Mouse (Mus musculus): ENCODE measurements at regions not wholly inside any gene's neighbourhood (a gene's known extent, or its start where the extent isn't known, plus 50 kb on each side); places are given as distances from the start of the nearest gene placed in this dataset.

DNA sequence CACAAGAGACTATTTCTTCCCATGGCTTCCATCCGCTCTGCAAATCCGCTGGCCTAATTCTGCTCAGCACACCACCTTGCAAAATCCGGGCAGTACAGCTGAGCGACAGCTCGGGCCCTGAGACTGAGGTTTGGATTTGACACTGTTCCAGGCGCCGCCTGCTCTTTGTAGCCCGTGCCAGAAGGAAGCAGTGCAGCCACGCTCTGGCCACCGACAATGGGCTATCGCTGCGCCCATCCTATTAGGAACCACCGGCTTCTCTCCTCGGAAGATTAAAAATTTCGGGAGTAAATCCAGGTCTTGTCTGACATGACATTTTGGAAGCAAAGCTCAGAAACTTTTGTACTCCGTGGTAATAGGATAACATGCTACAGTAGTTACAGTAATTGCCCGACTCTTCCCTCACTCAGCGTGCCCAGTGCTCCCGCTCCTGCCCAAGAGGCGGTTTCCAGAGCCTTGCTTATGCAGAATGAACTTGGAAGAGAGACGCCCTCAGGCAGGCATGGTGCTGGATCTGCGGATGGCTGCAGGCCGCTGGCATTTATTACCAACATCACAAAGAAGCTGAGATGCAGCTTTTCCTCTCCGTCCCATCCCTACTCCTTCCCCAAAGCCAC lies 476.1 kb upstream of the Zdhhc25 start:
- Histone ChIP-seq H3K36me3 (no peaks in the 10 kb centered on the region), H3K4me2 (no peak overlapping the region), H3K27ac (no peak overlapping the region), H3K9me3 (no peaks in the 10 kb centered on the region), H3K27me3 (no peaks in the 10 kb centered on the region), H3K4me3 (no peak overlapping the region), H3K9ac (no peak overlapping the region), H3K4me1 (no peaks in the 10 kb centered on the region)
- ATAC-seq (ENCODE audit: insufficient number of reproducible peaks, low FRiP score, low TSS enrichment, low read depth), result no peak
- WGBS, result 83% methylated on average over 24 of the region's 24 CpGs

DNA sequence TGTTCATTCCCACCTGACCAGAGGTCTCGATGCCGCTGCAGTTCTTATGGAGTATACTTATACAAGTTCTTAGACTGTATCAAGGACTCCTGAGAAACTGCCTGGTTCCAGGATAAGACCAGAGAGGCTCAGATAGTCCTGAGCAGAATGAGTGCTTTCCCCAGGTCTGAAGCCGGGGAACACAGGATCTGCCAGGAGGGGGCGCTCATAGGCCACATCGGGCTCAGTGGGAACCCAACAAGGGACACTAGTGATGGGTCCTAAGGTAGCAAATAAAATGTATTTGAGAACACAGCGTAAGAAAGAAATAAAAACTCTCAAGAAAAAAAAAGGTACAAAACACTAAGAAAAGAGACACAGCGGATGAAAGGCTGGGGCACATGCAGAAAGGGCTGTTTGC lies 454.0 kb upstream of the Zdhhc25 start:
- Histone ChIP-seq H3K27ac (no peak overlapping the region), H3K27me3 (no peaks in the 10 kb centered on the region), H3K4me2 (no peak overlapping the region), H3K4me3 (no peak overlapping the region), H3K36me3 (no peaks in the 10 kb centered on the region), H3K4me1 (no peaks in the 10 kb centered on the region), H3K9me3 (no peaks in the 10 kb centered on the region), H3K9ac (no peak overlapping the region)
- ATAC-seq (ENCODE audit: insufficient number of reproducible peaks, low FRiP score, low TSS enrichment, low read depth), result no peak
- WGBS, result 42% methylated on average over 7 of the region's 7 CpGs

DNA sequence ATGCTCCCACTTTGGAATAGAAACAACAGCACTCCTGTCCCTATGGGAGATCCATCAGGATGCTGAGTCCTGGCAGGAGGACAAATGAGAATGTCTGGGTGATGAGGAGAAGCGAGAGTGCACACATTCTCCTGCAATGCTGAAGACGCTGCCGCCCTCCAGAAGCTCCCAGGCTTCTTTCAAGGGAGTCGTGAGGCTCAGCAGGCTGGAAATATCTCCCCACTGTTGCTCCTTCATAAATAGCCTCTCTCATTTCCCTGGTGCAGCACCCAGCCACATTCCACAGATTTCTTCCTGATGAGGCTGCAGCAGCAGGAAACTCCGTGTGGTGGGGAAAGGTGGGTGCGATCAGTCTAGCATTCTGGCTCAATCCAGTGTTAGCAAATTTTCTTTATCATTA lies 448.9 kb upstream of the Zdhhc25 start:
- no peak for ATAC-seq (ENCODE audit: insufficient number of reproducible peaks, low FRiP score, low TSS enrichment, low read depth)
- H3K4me2 ChIP-seq, result no peak overlapping the region
- no peaks in the 10 kb centered on the region for H3K4me1 ChIP-seq
- H3K4me3 ChIP-seq, result no peak overlapping the region
- no peaks in the 10 kb centered on the region for H3K27me3 ChIP-seq
- 63% methylated on average over 6 of the region's 6 CpGs for whole genome bisulfite sequencing
- H3K9me3 ChIP-seq, result no peaks in the 10 kb centered on the region
- no peaks in the 10 kb centered on the region for H3K36me3 ChIP-seq
- H3K9ac ChIP-seq, result no peak overlapping the region
- no peak overlapping the region for H3K27ac ChIP-seq

GRCm38 (mm10) chr15:88159618-88160170 lies 440.4 kb upstream of the Zdhhc25 start:
- Histone ChIP-seq H3K27ac (no peak overlapping the region), H3K9ac (no peak overlapping the region), H3K4me2 (no peak overlapping the region), H3K36me3 (no peaks in the 10 kb centered on the region), H3K4me1 (no peaks in the 10 kb centered on the region), H3K27me3 (no peaks in the 10 kb centered on the region), H3K4me3 (no peak overlapping the region), H3K9me3 (no peaks in the 10 kb centered on the region)
- no peak for ATAC-seq (ENCODE audit: insufficient number of reproducible peaks, low FRiP score, low TSS enrichment, low read depth)
- WGBS, result 76% methylated on average over 2 of the region's 2 CpGs

DNA sequence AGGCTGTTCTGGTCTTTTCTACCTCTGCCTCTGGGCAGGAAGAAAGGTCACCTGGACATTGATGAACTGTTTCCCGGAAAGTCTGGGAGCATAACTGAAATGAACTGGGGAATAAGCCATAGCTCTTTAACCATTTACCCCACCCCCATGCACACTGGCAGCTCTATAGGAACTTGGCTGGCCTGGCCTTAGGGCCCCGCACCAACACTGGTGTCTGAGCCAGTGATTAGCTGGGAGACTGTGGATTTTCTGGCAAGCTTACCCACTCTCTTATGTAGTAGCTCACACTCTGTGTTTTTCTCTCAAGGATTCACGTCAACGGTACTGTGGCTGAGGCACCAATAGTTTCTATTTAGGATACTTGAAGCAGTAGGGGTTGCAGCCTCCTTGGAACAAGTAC lies 439.8 kb upstream of the Zdhhc25 start:
- Histone ChIP-seq H3K36me3 (no peaks in the 10 kb centered on the region), H3K4me1 (no peaks in the 10 kb centered on the region), H3K9ac (no peak overlapping the region), H3K4me2 (no peak overlapping the region), H3K9me3 (no peaks in the 10 kb centered on the region), H3K4me3 (no peak overlapping the region), H3K27me3 (no peaks in the 10 kb centered on the region), H3K27ac (no peak overlapping the region)
- no peak for ATAC-seq (ENCODE audit: insufficient number of reproducible peaks, low FRiP score, low TSS enrichment, low read depth)
- WGBS, result 80% methylated on average over 4 of the region's 4 CpGs

DNA sequence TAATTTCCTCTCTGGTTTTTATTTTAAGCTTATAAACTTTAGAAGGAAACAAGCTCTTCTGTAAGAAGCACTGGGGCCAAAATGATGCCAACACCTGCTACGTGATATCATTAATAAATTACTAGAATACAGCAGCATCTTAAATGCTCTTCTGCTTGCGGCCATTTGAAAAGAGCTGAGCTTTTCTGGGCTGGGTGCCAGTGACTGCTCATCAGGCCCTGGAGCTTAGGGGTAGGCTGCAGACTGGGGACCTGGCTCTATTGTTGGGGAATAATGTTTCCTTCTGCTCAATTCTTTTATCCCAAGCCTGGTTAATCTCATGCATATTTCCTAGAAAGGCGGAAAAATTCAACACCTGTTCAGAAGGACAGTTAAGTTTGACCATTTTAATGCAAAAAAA lies 436.7 kb upstream of the Zdhhc25 start:
- no peaks in the 10 kb centered on the region for H3K27me3 ChIP-seq

GRCm38 (mm10) chr15:88174326-88174725 lies 425.8 kb upstream of the Zdhhc25 start:
- Histone ChIP-seq H3K27ac (no peak overlapping the region), H3K4me3 (no peak overlapping the region), H3K9me3 (no peaks in the 10 kb centered on the region), H3K27me3 (no peaks in the 10 kb centered on the region), H3K36me3 (no peaks in the 10 kb centered on the region), H3K4me1 (no peaks in the 10 kb centered on the region), H3K4me2 (no peak overlapping the region), H3K9ac (no peak overlapping the region)
- WGBS, result 29% methylated on average over 3 of the region's 3 CpGs
- ATAC-seq (ENCODE audit: insufficient number of reproducible peaks, low FRiP score, low TSS enrichment, low read depth), result no peak

More for the DNA sequence above, 436.7 kb upstream of the Zdhhc25 start:
- ATAC-seq (ENCODE audit: insufficient number of reproducible peaks, low FRiP score, low TSS enrichment, low read depth), result no peak
- no peak overlapping the region for H3K4me3 ChIP-seq
- no peaks in the 10 kb centered on the region for H3K9me3 ChIP-seq
- H3K9ac ChIP-seq, result no peak overlapping the region
- no peak overlapping the region for H3K27ac ChIP-seq
- no peak overlapping the region for H3K4me2 ChIP-seq
- no peaks in the 10 kb centered on the region for H3K36me3 ChIP-seq
- 75% methylated on average over 3 of the region's 3 CpGs for WGBS
- no peaks in the 10 kb centered on the region for H3K4me1 ChIP-seq

DNA sequence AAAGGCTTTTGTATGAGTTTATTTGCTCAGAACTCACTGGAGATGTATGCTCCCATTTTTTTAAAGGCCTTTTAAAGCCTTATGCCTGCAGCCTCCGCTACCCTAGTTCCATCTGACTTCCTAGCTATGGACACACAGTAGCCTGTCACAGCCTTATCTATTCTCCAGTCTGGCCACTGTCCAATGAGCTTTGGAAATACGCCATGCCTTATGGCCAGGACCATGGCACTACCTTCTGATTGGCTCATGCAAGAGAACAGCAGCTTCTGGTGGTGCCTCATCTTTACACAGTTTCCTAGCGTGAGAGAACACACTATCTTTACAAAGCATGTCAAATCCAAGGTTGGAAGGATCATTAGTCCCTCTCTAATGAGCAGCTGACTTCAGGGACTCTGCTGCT lies 424.1 kb upstream of the Zdhhc25 start:
- no peak overlapping the region for H3K27ac ChIP-seq
- H3K4me1 ChIP-seq, result no peaks in the 10 kb centered on the region
- WGBS, result 70% methylated on average over 3 of the region's 3 CpGs
- no peak overlapping the region for H3K4me2 ChIP-seq
- H3K36me3 ChIP-seq, result no peaks in the 10 kb centered on the region
- no peaks in the 10 kb centered on the region for H3K27me3 ChIP-seq
- no peak for ATAC-seq (ENCODE audit: insufficient number of reproducible peaks, low FRiP score, low TSS enrichment, low read depth)
- no peak overlapping the region for H3K9ac ChIP-seq
- H3K4me3 ChIP-seq, result no peak overlapping the region
- H3K9me3 ChIP-seq, result no peaks in the 10 kb centered on the region

- Histone ChIP-seq H3K4me3 (no peak overlapping the region), H3K9ac (no peak overlapping the region), H3K36me3 (no peaks in the 10 kb centered on the region), H3K4me1 (no peaks in the 10 kb centered on the region), H3K27ac (no peak overlapping the region), H3K9me3 (no peaks in the 10 kb centered on the region), H3K27me3 (no peaks in the 10 kb centered on the region), H3K4me2 (no peak overlapping the region)
- WGBS, result 81% methylated on average over 2 of the region's 2 CpGs
- no peak for ATAC-seq (ENCODE audit: insufficient number of reproducible peaks, low FRiP score, low TSS enrichment, low read depth)
Observed at GRCm38 (mm10) chr15:88196539-88196938, 403.6 kb upstream of the Zdhhc25 start.

GRCm38 (mm10) chr15:88202736-88203135 lies 397.4 kb upstream of the Zdhhc25 start:
- Histone ChIP-seq H3K9ac (no peak overlapping the region), H3K4me2 (no peak overlapping the region), H3K27me3 (no peaks in the 10 kb centered on the region), H3K4me3 (no peak overlapping the region), H3K9me3 (no peaks in the 10 kb centered on the region), H3K27ac (no peak overlapping the region), H3K4me1 (no peaks in the 10 kb centered on the region), H3K36me3 (no peaks in the 10 kb centered on the region)
- 62% methylated on average over 3 of the region's 3 CpGs for WGBS
- ATAC-seq (ENCODE audit: insufficient number of reproducible peaks, low FRiP score, low TSS enrichment, low read depth), result no peak

DNA sequence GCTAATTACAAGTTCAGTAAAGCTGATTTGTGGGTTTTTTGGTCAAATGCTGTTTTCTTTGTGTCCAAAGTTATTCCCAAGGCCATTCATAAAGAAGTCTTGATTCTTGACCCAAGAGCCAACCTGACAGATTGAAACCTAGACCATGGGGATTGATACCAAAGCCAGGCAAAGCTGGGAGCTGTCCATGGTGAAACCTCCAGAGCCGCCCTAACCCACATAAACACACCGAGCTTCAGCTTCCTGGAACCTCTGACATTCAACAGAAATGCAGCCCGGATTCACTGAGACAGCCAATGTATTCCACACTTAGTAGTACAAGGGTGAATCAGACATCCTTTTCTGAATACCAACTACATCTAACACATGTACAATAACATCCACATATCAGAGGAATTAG lies 386.7 kb upstream of the Zdhhc25 start:
- Histone ChIP-seq H3K27ac (no peak overlapping the region), H3K27me3 (no peaks in the 10 kb centered on the region), H3K4me1 (no peaks in the 10 kb centered on the region), H3K4me2 (no peak overlapping the region), H3K36me3 (no peaks in the 10 kb centered on the region), H3K9ac (no peak overlapping the region), H3K4me3 (no peak overlapping the region), H3K9me3 (no peaks in the 10 kb centered on the region)
- 36% methylated on average over 3 of the region's 3 CpGs for WGBS
- ATAC-seq (ENCODE audit: insufficient number of reproducible peaks, low FRiP score, low TSS enrichment, low read depth), result no peak

- no peak overlapping the region for H3K4me3 ChIP-seq
- no peaks in the 10 kb centered on the region for H3K36me3 ChIP-seq
- H3K9ac ChIP-seq, result no peak overlapping the region
- no peaks in the 10 kb centered on the region for H3K27me3 ChIP-seq
- no peaks in the 10 kb centered on the region for H3K4me1 ChIP-seq
- no peaks in the 10 kb centered on the region for H3K9me3 ChIP-seq
- 56% methylated on average over 4 of the region's 4 CpGs for WGBS
- no peak for ATAC-seq (ENCODE audit: insufficient number of reproducible peaks, low FRiP score, low TSS enrichment, low read depth)
- H3K27ac ChIP-seq, result no peak overlapping the region
- no peak overlapping the region for H3K4me2 ChIP-seq
Observed at GRCm38 (mm10) chr15:88214286-88214685, 385.8 kb upstream of the Zdhhc25 start.

GRCm38 (mm10) chr15:88229456-88229855 lies 370.6 kb upstream of the Zdhhc25 start:
- Histone ChIP-seq H3K9me3 (no peaks in the 10 kb centered on the region), H3K9ac (no peak overlapping the region), H3K4me1 (no peaks in the 10 kb centered on the region), H3K4me2 (no peak overlapping the region), H3K27ac (no peak overlapping the region), H3K4me3 (no peak overlapping the region), H3K27me3 (no peaks in the 10 kb centered on the region), H3K36me3 (no peaks in the 10 kb centered on the region)
- ATAC-seq (ENCODE audit: insufficient number of reproducible peaks, low FRiP score, low TSS enrichment, low read depth), result no peak
- 56% methylated on average over 4 of the region's 4 CpGs for WGBS
